Mouse (Mus musculus) C2C12 (cell line): ENCODE measurements around the gene Rnasel.

Experiments
- CEBPB ChIP-seq: IDR thresholded peaks from one replicate; pipeline ENCODE4 v1.6.1; 2011; ENCODE audit warnings: low read depth, mild to moderate bottlenecking, control low read depth, moderate library complexity
- CTCF ChIP-seq: IDR thresholded peaks from one replicate; pipeline ENCODE4 v1.5.1; 2011; ENCODE audit not compliant: control insufficient read depth, insufficient read depth, insufficient read length
- MYOD1 ChIP-seq: IDR thresholded peaks from one replicate; pipeline ENCODE4 v1.6.1; 2011; ENCODE audit warnings: low read depth; ENCODE audit not compliant: control insufficient read depth, insufficient read length
- MYOG ChIP-seq: IDR thresholded peaks from one replicate; pipeline ENCODE4 v1.6.1; 2011; ENCODE audit not compliant: control insufficient read depth, insufficient read length; ENCODE audit errors: extremely low read depth

DNA sequence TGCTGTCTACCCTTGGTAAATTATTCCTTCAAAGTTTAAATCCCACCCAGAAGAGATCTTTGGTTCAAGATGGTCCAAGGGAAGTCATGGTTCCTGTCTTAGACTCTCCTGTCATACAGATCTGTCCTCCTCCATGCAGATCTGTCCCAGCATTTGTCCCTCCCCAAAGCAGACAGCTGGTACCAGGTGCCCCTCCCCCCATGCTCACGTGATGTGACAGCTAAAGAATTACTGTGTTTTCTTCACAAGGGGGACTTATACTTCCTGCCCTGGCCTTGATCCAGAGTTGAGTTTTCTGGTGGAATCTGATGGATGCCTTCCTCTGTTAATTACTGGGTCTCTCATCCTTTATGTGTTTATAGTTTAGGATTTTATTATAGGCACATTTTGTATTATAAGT, 677 bp upstream of the Rnasel start:
- TF ChIP-seq CTCF: no peak
- TF ChIP-seq CEBPB: no peak
- TF ChIP-seq MYOG: no peak
- no peak for TF ChIP-seq MYOD1
